Comparison of ENCODE assay signal across 8 mouse cellular contexts in the genomic region with DNA sequence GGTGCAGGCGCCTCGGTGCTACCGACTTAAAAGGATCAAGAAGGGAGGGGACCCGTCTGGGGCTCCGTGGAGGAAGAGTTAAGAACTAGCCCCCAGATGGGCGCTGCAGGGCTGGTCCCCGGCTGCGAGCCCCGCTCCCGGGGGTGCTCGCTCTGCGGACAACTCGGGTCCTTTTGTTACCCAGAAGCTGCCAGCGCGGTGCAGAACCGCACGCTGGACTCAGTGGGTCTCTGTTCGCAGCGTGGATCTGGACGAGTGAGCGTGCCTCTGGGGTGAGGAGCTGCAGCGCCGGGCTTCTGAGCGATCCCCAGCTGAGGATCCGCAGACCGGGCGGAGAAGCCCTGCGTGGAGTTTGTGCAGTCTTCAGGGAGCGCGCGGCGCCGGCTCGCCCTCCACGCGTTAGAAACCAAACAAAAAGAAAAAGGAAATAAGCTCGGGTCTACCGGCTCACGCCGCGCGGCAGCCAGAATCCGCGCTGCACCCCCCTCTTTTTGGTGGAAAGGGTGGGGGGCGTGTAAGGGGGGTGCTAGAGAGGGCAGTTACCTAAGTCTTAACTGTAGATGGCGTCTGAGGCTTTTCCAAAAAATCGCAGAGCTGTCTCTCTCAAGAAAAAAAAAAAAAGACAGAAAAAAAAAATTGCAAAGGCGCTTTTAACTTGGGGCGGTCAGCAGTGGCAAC. TPM values are rescaled to one million over a fixed set of nuclear protein-coding genes. Genes with fewer than 3 reads are reported as not detected.
A peak's percentile ranks its signal among the peaks of the same experiment; 100 is the strongest.
DNase-seq lines count a peak whose midpoint lies in the region; ATAC-seq and TF ChIP-seq lines count a peak whose summit lies in the region.

No protein-coding gene starts in this region.

- H3K27ac ChIP-seq in embryonic facial prominence, embryonic 11.5 days (replicated peaks; ENCODE audit: low read depth, low read length), result peak overlapping the region; percentile 72
- peak overlapping the region; percentile 43; the same call in 1 of the 2 replicates for H3K27ac ChIP-seq in liver, embryonic 11.5 days (ENCODE audit: low read depth, low read length)

- peak overlapping the region; percentile 61 for H3ac ChIP-seq in myocyte (ENCODE audit: control insufficient read depth, insufficient read length)

- under 1% methylated on average over 49 of the region's 49 CpGs for WGBS in embryonic facial prominence, embryonic 11.5 days
- WGBS in liver, embryonic 11.5 days, result under 1% methylated on average over 48 of the region's 49 CpGs

- H3K4me2 ChIP-seq in embryonic facial prominence, embryonic 11.5 days (ENCODE audit: low read depth, low read length), result peak overlapping the region; percentile 69
- H3K4me2 ChIP-seq in liver, embryonic 11.5 days, result peak overlapping the region; percentile 93
- H3K4me2 ChIP-seq in myocyte (ENCODE audit: low read depth), result peak overlapping the region; percentile 89

- peak overlapping the region; percentile 59 for H3K4me3 ChIP-seq in embryonic facial prominence, embryonic 11.5 days (ENCODE audit: low read depth, low read length)
- H3K4me3 ChIP-seq in liver, embryonic 11.5 days (ENCODE audit: low read depth, low read length), result peak overlapping the region; percentile 67
- H3K4me3 ChIP-seq in myocyte, result peak overlapping the region; percentile 81

- no peak for TF ChIP-seq POLR2A in myocyte (IDR thresholded peaks at IDR 0.05; ENCODE audit: insufficient read length, low read depth)

- peak overlapping the region; percentile 84 for H3K9ac ChIP-seq in embryonic facial prominence, embryonic 11.5 days (replicated peaks; ENCODE audit: low read length)
- peak overlapping the region; percentile 67 for H3K9ac ChIP-seq in liver, embryonic 11.5 days (ENCODE audit: low read depth, low read length)

- no peaks in the 10 kb centered on the region for H3K27me3 ChIP-seq in embryonic facial prominence, embryonic 11.5 days (ENCODE audit: control insufficient read depth, insufficient read depth, low read length)
- peaks cover 39% of the 10 kb centered on the region for H3K27me3 ChIP-seq in liver, embryonic 11.5 days (replicated peaks; ENCODE audit: control insufficient read depth, insufficient read depth, low read length)
- no peaks in the 10 kb centered on the region for H3K27me3 ChIP-seq in myocyte (ENCODE audit: control insufficient read depth, insufficient read depth, insufficient read length)

- no peaks in the 10 kb centered on the region; the same call in 1 of the 2 replicates for H3K4me1 ChIP-seq in embryonic facial prominence, embryonic 11.5 days (ENCODE audit: control insufficient read depth, insufficient read depth, low read length)
- no peaks in the 10 kb centered on the region for H3K4me1 ChIP-seq in liver, embryonic 11.5 days (replicated peaks; ENCODE audit: control insufficient read depth, insufficient read depth, low read length)

- no peaks in the 10 kb centered on the region for H3K9me3 ChIP-seq in embryonic facial prominence, embryonic 11.5 days (replicated peaks; ENCODE audit: control insufficient read depth, low read length)
- H3K9me3 ChIP-seq in liver, embryonic 11.5 days (ENCODE audit: control insufficient read depth, low read length), result no peaks in the 10 kb centered on the region

- H3K36me3 ChIP-seq in embryonic facial prominence, embryonic 11.5 days (replicated peaks; ENCODE audit: control insufficient read depth, insufficient read depth, low read depth, low read length), result no peaks in the 10 kb centered on the region
- H3K36me3 ChIP-seq in liver, embryonic 11.5 days (ENCODE audit: control insufficient read depth, insufficient read depth, low read length), result no peaks in the 10 kb centered on the region
- no peaks in the 10 kb centered on the region for H3K36me3 ChIP-seq in myocyte (ENCODE audit: control insufficient read depth, insufficient read depth)

- peak; percentile 36 for ATAC-seq in embryonic facial prominence, embryonic 11.5 days (replicated peaks; ENCODE audit: insufficient number of reproducible peaks, low FRiP score, low TSS enrichment, low read depth)
- ATAC-seq in liver, embryonic 11.5 days (replicated peaks; ENCODE audit: low FRiP score), result peak; percentile 21; the same call in 1 of the 2 replicates

- peaks cover 4% of the 10 kb centered on the region for H3K79me2 ChIP-seq in myocyte (ENCODE audit: control insufficient read depth, insufficient read depth)

- DNase-seq in layer of hippocampus, adult 11-12 months (ENCODE audit: low spot score), result peak; percentile 52
- no peak for DNase-seq in layer of hippocampus, adult 9-10 months (ENCODE audit: low spot score)
- DNase-seq in embryonic facial prominence, embryonic 11.5 days (ENCODE audit: low spot score), result peak; percentile 86
- DNase-seq in heart, adult 8-10 months (ENCODE audit: low spot score), result peak; percentile 72
- DNase-seq in kidney, adult 18-20 months, result peak; percentile 84
- peak; percentile 70 for DNase-seq in liver, embryonic 11.5 days (ENCODE audit: low spot score)
- peak; percentile 74 to 75 for DNase-seq in spleen, postnatal 36 days (ENCODE audit: low spot score in 2 of 2)

TF ChIP-seq in myocyte, 11 proteins besides CTCF, POLR2A, EP300 and RAD21:
- TF ChIP-seq CEBPB (IDR thresholded peaks at IDR 0.05; ENCODE audit: insufficient read depth, poor library complexity, severe bottlenecking) (no peak), TCF12 (IDR thresholded peaks at IDR 0.05; ENCODE audit: insufficient read depth, poor library complexity, severe bottlenecking) (no peak), MYOG (IDR thresholded peaks at IDR 0.05; ENCODE audit: control insufficient read depth in 1 of 3, insufficient read depth in 1 of 3, insufficient read length in 2 of 3, low read depth in 2 of 3) (no peak)

RNA-seq across cellular contexts. Expression of a gene that starts 1.0 kb away (rescaled TPM):
- polyA plus RNA-seq in embryonic facial prominence, embryonic 11.5 days (2014; fragmentation: Nextera tagmentation; extraction: Ambion mirVana), result 60.1 and 61.7 TPM in 2 replicates
- 10 to 100 TPM; 21.9 to 36.3 (median 30.1) TPM for total RNA-seq in heart, adult 8-10 months (2022)
- polyA plus RNA-seq in liver, embryonic 11.5 days (2014; fragmentation: Nextera tagmentation; extraction: Ambion mirVana), result 6.4 and 9.4 TPM in 2 replicates
- 0.96 TPM for polyA plus RNA-seq in myocyte (2012; fragmentation: generic; extraction: Trizol)
